Mouse (Mus musculus): ENCODE results near the gene Ddr1. TPM values are rescaled to one million over a fixed set of nuclear protein-coding genes. Genes with fewer than 3 reads are reported as not detected.

The Ddr1 gene
- polyA plus RNA-seq (2015; fragmentation: Nextera tagmentation; extraction: Ambion mirVana) = 66.1 and 70.3 TPM in 2 replicates

GRCm38 (mm10) chr17:35704621-35705464, at the start of gene Ddr1:
Ddr1 (minus strand) TSS chr17:35704621.

GRCm38 (mm10) chr17:35673416-35674035, 30.9 kb downstream of the Ddr1 start, which contains the start of gene Gtf2h4:
Gtf2h4 (minus strand) TSS chr17:35673739.

GRCm38 (mm10) chr17:35667334-35668065, 36.9 kb downstream of the Ddr1 start, which contains the start of gene Vars2:
Vars2 (minus strand) TSS chr17:35667592.

GRCm38 (mm10) chr17:35643609-35644236, 60.7 kb downstream of the Ddr1 start, which contains the start of gene Mucl3:
Mucl3 (minus strand) TSS chr17:35643695.

Other genes with a start within 250 kb of the Ddr1 start
- gene H2-Q10, start 234.5 kb downstream of the Ddr1 start, polyA plus RNA-seq (2015; fragmentation: Nextera tagmentation; extraction: Ambion mirVana) = 0.56 and 0.66 TPM in 2 replicates
- gene Pou5f1, start 198.6 kb downstream of the Ddr1 start, polyA plus RNA-seq (2015; fragmentation: Nextera tagmentation; extraction: Ambion mirVana) = not detected in 2 replicates
- 10.5 and 11.8 TPM in 2 replicates for gene Tcf19, start 187.8 kb downstream of the Ddr1 start, polyA plus RNA-seq (2015; fragmentation: Nextera tagmentation; extraction: Ambion mirVana)
- gene Cchcr1, start 187.5 kb downstream of the Ddr1 start, polyA plus RNA-seq (2015; fragmentation: Nextera tagmentation; extraction: Ambion mirVana) = 2.6 and 3.4 TPM in 2 replicates
- gene Psors1c2, start 171.4 kb downstream of the Ddr1 start, polyA plus RNA-seq (2015; fragmentation: Nextera tagmentation; extraction: Ambion mirVana) = 0.28 and 0.44 TPM in 2 replicates
- 0.05 TPM in 1 of 2 replicates, not detected in the other for gene Cdsn, start 152.5 kb downstream of the Ddr1 start, polyA plus RNA-seq (2015; fragmentation: Nextera tagmentation; extraction: Ambion mirVana)
- not detected in 2 replicates for gene 2300002M23Rik, start 137.2 kb downstream of the Ddr1 start, polyA plus RNA-seq (2015; fragmentation: Nextera tagmentation; extraction: Ambion mirVana)
- gene Sfta2, start 103.1 kb downstream of the Ddr1 start, polyA plus RNA-seq (2015; fragmentation: Nextera tagmentation; extraction: Ambion mirVana) = not detected in 2 replicates
- gene Gm9573, start 78.0 kb downstream of the Ddr1 start, polyA plus RNA-seq (2015; fragmentation: Nextera tagmentation; extraction: Ambion mirVana) = not detected in 2 replicates
- 0.08 TPM in 1 of 2 replicates, not detected in the other for gene Mucl3, start 60.9 kb downstream of the Ddr1 start, polyA plus RNA-seq (2015; fragmentation: Nextera tagmentation; extraction: Ambion mirVana)
- gene Vars2, start 37.0 kb downstream of the Ddr1 start, polyA plus RNA-seq (2015; fragmentation: Nextera tagmentation; extraction: Ambion mirVana) = 11.0 and 15.0 TPM in 2 replicates
- gene Gtf2h4, start 30.9 kb downstream of the Ddr1 start, polyA plus RNA-seq (2015; fragmentation: Nextera tagmentation; extraction: Ambion mirVana) = 23.4 and 23.8 TPM in 2 replicates
- 24.1 and 25.1 TPM in 2 replicates for gene Ier3, start 117.1 kb upstream of the Ddr1 start, polyA plus RNA-seq (2015; fragmentation: Nextera tagmentation; extraction: Ambion mirVana)
- 167 and 180 TPM in 2 replicates for gene Flot1, start 118.6 kb upstream of the Ddr1 start, polyA plus RNA-seq (2015; fragmentation: Nextera tagmentation; extraction: Ambion mirVana)
- gene Tubb5, start 133.7 kb upstream of the Ddr1 start, polyA plus RNA-seq (2015; fragmentation: Nextera tagmentation; extraction: Ambion mirVana) = 1,086 and 1,211 TPM in 2 replicates
- 3.8 and 4.1 TPM in 2 replicates for gene Mdc1, start 136.9 kb upstream of the Ddr1 start, polyA plus RNA-seq (2015; fragmentation: Nextera tagmentation; extraction: Ambion mirVana)
- 18.0 and 21.8 TPM in 2 replicates for gene Nrm, start 156.7 kb upstream of the Ddr1 start, polyA plus RNA-seq (2015; fragmentation: Nextera tagmentation; extraction: Ambion mirVana)
- gene Ppp1r18, start 161.0 kb upstream of the Ddr1 start, polyA plus RNA-seq (2015; fragmentation: Nextera tagmentation; extraction: Ambion mirVana) = 17.5 and 17.9 TPM in 2 replicates
- 19.4 and 23.2 TPM in 2 replicates for gene Dhx16, start 175.2 kb upstream of the Ddr1 start, polyA plus RNA-seq (2015; fragmentation: Nextera tagmentation; extraction: Ambion mirVana)
- 80.1 and 91.3 TPM in 2 replicates for gene 2310061I04Rik, start 192.8 kb upstream of the Ddr1 start, polyA plus RNA-seq (2015; fragmentation: Nextera tagmentation; extraction: Ambion mirVana)
- 169 and 211 TPM in 2 replicates for gene Atat1, start 205.5 kb upstream of the Ddr1 start, polyA plus RNA-seq (2015; fragmentation: Nextera tagmentation; extraction: Ambion mirVana)
- 73.6 and 78.3 TPM in 2 replicates for gene Mrps18b, start 211.8 kb upstream of the Ddr1 start, polyA plus RNA-seq (2015; fragmentation: Nextera tagmentation; extraction: Ambion mirVana)
- gene Ppp1r10, start 211.8 kb upstream of the Ddr1 start, polyA plus RNA-seq (2015; fragmentation: Nextera tagmentation; extraction: Ambion mirVana) = 22.9 and 25.5 TPM in 2 replicates